ENCODE assay signal across 8 mouse cellular contexts in genomic region chr4:100170161-100170650, GRCm38 (mm10).
A peak's percentile ranks its signal among the peaks of the same experiment; 100 is the strongest.
DNase-seq lines count a peak whose midpoint lies in the region; ATAC-seq and TF ChIP-seq lines count a peak whose summit lies in the region.

No protein-coding gene starts in this region.

- no peak for TF ChIP-seq EP300 in lung, postnatal 0 days (IDR thresholded peaks at IDR 0.05)
- no peak for TF ChIP-seq EP300 in stomach, postnatal 0 days (optimal IDR thresholded peaks at IDR 0.05)
- TF ChIP-seq EP300 in liver, postnatal 0 days (IDR thresholded peaks at IDR 0.05; ENCODE audit: low read depth): no peak

- 37% methylated on average over 14 of the region's 14 CpGs for WGBS in lung, postnatal 0 days
- 55% methylated on average over 14 of the region's 14 CpGs for WGBS in stomach, postnatal 0 days
- 47% methylated on average over 14 of the region's 14 CpGs for WGBS in liver, embryonic 12.5 days (ENCODE audit: insufficient replicate concordance)
- WGBS in liver, postnatal 0 days (ENCODE audit: insufficient replicate concordance): 55% methylated on average over 14 of the region's 14 CpGs

- H3K27ac ChIP-seq in lung, postnatal 0 days (ENCODE audit: low read length): no peak overlapping the region
- no peak overlapping the region for H3K27ac ChIP-seq in stomach, postnatal 0 days (replicated peaks)
- no peak overlapping the region for H3K27ac ChIP-seq in liver, embryonic 12.5 days
- H3K27ac ChIP-seq in liver, postnatal 0 days (ENCODE audit: low read depth): no peak overlapping the region

- peak overlapping the region; percentile 37 for H3K4me2 ChIP-seq in lung, postnatal 0 days (replicated peaks; ENCODE audit: low read depth, low read length)
- no peak overlapping the region for H3K4me2 ChIP-seq in stomach, postnatal 0 days (replicated peaks; ENCODE audit: low read depth)
- H3K4me2 ChIP-seq in liver, embryonic 12.5 days: no peak overlapping the region
- no peak overlapping the region for H3K4me2 ChIP-seq in liver, postnatal 0 days (ENCODE audit: low read depth, low read length)

- H3K36me3 ChIP-seq in lung, postnatal 0 days (ENCODE audit: insufficient read depth, low read length): no peaks in the 10 kb centered on the region
- H3K36me3 ChIP-seq in stomach, postnatal 0 days (ENCODE audit: control insufficient read depth, insufficient read depth, low read length): no peaks in the 10 kb centered on the region
- no peaks in the 10 kb centered on the region for H3K36me3 ChIP-seq in liver, embryonic 12.5 days
- no peaks in the 10 kb centered on the region for H3K36me3 ChIP-seq in liver, postnatal 0 days (replicated peaks; ENCODE audit: insufficient read depth, low read length)

- H3K9me3 ChIP-seq in lung, postnatal 0 days (ENCODE audit: low read length): no peaks in the 10 kb centered on the region
- H3K9me3 ChIP-seq in stomach, postnatal 0 days (ENCODE audit: control insufficient read depth, low read length): no peaks in the 10 kb centered on the region
- no peaks in the 10 kb centered on the region for H3K9me3 ChIP-seq in liver, embryonic 12.5 days (replicated peaks)
- H3K9me3 ChIP-seq in liver, postnatal 0 days (ENCODE audit: low read length): no peaks in the 10 kb centered on the region

- intact Hi-C loops in gastrocnemius, postnatal 14 days (cut with DNase I; ENCODE audit: low total_unique reads): no loop called here

- ATAC-seq in lung, postnatal 0 days: no peak
- no peak for ATAC-seq in stomach, postnatal 0 days (ENCODE audit: low FRiP score, low TSS enrichment)
- no peak for ATAC-seq in liver, embryonic 12.5 days
- ATAC-seq in liver, postnatal 0 days: no peak

- TF ChIP-seq CTCF in lung, postnatal 0 days (IDR thresholded peaks at IDR 0.05): no peak
- no peak for TF ChIP-seq CTCF in stomach, postnatal 0 days (IDR thresholded peaks at IDR 0.05; ENCODE audit: low read depth)
- TF ChIP-seq CTCF in liver, postnatal 0 days (IDR thresholded peaks at IDR 0.05; ENCODE audit: low read depth): no peak

- H3K4me3 ChIP-seq in lung, postnatal 0 days (ENCODE audit: low read depth, low read length): no peak overlapping the region
- no peak overlapping the region for H3K4me3 ChIP-seq in stomach, postnatal 0 days (ENCODE audit: low read depth, low read length)
- H3K4me3 ChIP-seq in liver, embryonic 12.5 days: no peak overlapping the region
- no peak overlapping the region for H3K4me3 ChIP-seq in liver, postnatal 0 days (ENCODE audit: low read depth, low read length)

- peaks cover 8% of the 10 kb centered on the region; the same call in 1 of the 2 replicates for H3K4me1 ChIP-seq in lung, postnatal 0 days (ENCODE audit: insufficient read depth, low read depth, low read length)
- H3K4me1 ChIP-seq in stomach, postnatal 0 days (replicated peaks; ENCODE audit: control insufficient read depth, insufficient read depth): no peaks in the 10 kb centered on the region
- no peaks in the 10 kb centered on the region for H3K4me1 ChIP-seq in liver, embryonic 12.5 days
- H3K4me1 ChIP-seq in liver, postnatal 0 days (ENCODE audit: insufficient read depth): no peaks in the 10 kb centered on the region

- no peak overlapping the region for H3K9ac ChIP-seq in lung, postnatal 0 days (replicated peaks; ENCODE audit: low read depth)
- no peak overlapping the region for H3K9ac ChIP-seq in stomach, postnatal 0 days (ENCODE audit: low read length)
- no peak overlapping the region for H3K9ac ChIP-seq in liver, embryonic 12.5 days
- H3K9ac ChIP-seq in liver, postnatal 0 days (replicated peaks): no peak overlapping the region

- no peaks in the 10 kb centered on the region for H3K27me3 ChIP-seq in lung, postnatal 0 days (replicated peaks; ENCODE audit: insufficient read depth, low read length)
- H3K27me3 ChIP-seq in stomach, postnatal 0 days (ENCODE audit: control insufficient read depth, insufficient read depth, low read length): no peaks in the 10 kb centered on the region
- no peaks in the 10 kb centered on the region for H3K27me3 ChIP-seq in liver, embryonic 12.5 days (replicated peaks)
- no peaks in the 10 kb centered on the region for H3K27me3 ChIP-seq in liver, postnatal 0 days (ENCODE audit: insufficient read depth, low read length)

- DNase-seq in gastrocnemius, postnatal 14 days: peak; percentile 13
- DNase-seq in gastrocnemius, postnatal 25 days: no peak
- peak; percentile 12 for DNase-seq in urinary bladder, postnatal 25 days (ENCODE audit: low spot score)
- DNase-seq in urinary bladder, postnatal 4 days (ENCODE audit: low spot score in 2 of 2): no peak
- peak; percentile 28 for DNase-seq in lung, postnatal 0 days (ENCODE audit: low spot score)
- peak; percentile 27 for DNase-seq in stomach, postnatal 0 days (ENCODE audit: low spot score)
- no peak for DNase-seq in liver, postnatal 0 days

Comparison
In these comparisons a context has a peak if more than half of its experiments do, and no peak if none do; other contexts are left out.
1. DNase-seq: peak in gastrocnemius, postnatal 14 days (single experiment), urinary bladder, postnatal 25 days (single experiment), lung, postnatal 0 days (single experiment) and stomach, postnatal 0 days (single experiment); none in gastrocnemius, postnatal 25 days (single experiment), urinary bladder, postnatal 4 days (0 of 2) and liver, postnatal 0 days (single experiment).